Mouse (Mus musculus): Measurements from ENCODE around the gene Tanc2. TPM values are rescaled to one million over a fixed set of nuclear protein-coding genes. Genes with fewer than 3 reads are reported as not detected.

The Tanc2 gene
- total and polyA plus RNA-seq, 3 experiments = 0.04 to 0.18 TPM; not detected in 1

DNA sequence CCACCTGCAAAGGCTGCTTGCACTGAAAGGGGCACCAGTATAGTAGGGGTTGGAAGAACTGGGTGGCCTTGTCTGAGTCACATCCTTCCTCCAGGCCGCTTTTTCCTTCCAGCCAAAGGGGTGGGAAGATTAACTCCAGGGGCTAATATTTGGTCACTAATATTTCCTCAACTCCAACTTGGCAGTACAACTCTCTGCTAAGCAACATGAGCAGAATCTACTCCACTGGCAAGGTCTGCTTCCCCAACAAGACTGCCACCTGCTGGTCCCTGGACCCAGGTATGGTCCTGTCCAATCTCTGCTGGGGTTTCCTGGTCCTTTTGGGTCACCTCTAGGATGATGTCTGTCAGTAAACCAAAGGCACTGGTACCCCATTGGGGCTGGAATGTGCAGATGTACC lies 379.7 kb downstream of the Tanc2 start:
- H3K9me3 ChIP-seq (replicated peaks; ENCODE audit: insufficient read depth, low read length) = no peaks in the 10 kb centered on the region
- H3K4me1 ChIP-seq (ENCODE audit: control insufficient read depth in 1 of 2, insufficient read depth in 2 of 2, low read length in 2 of 2) = no peaks in the 10 kb centered on the region
- peak; percentile 31 for DNase-seq (ENCODE audit: low read depth, low spot score)
- TF ChIP-seq RAD21 (IDR thresholded peaks at IDR 0.05; ENCODE audit: low read depth, low read length) = peak; percentile 48
- no peak for TF ChIP-seq MEF2A (IDR thresholded peaks at IDR 0.05; ENCODE audit: extremely low read depth, insufficient replicate concordance, low read depth, low read length, poor library complexity, severe bottlenecking)
- no peak for TF ChIP-seq ZC3H11A (IDR thresholded peaks at IDR 0.05; ENCODE audit: low read depth, low read length)
- TF ChIP-seq SMC3 (IDR thresholded peaks at IDR 0.05; ENCODE audit: low read depth, low read length) = peak; percentile 77
- TF ChIP-seq CTCF (IDR thresholded peaks at IDR 0.05 in 2 of 3, conservative IDR thresholded peaks at IDR 0.05 in 1 of 3; ENCODE audit: control insufficient read depth in 1 of 3, insufficient read depth in 1 of 3, low read depth in 2 of 3, low read length in 3 of 3, poor library complexity in 1 of 3, severe bottlenecking in 1 of 3) = peak; percentile 48 to 70 (median 63)
- TF ChIP-seq CHD1 (IDR thresholded peaks at IDR 0.05; ENCODE audit: low read depth, low read length) = no peak
- H3K27ac ChIP-seq (ENCODE audit: control insufficient read depth, low read depth, low read length) = no peak overlapping the region
- H3K27me3 ChIP-seq (ENCODE audit: control insufficient read depth in 1 of 2, insufficient read depth in 2 of 2, low read length in 2 of 2) = peaks cover 0 to 2% of the 10 kb centered on the region in 2 experiments; a peak in 2 of 4 replicates
- H3K9ac ChIP-seq (ENCODE audit: control insufficient read depth, low read depth, low read length, poor library complexity, severe bottlenecking) = no peak overlapping the region
- H3K4me3 ChIP-seq (ENCODE audit: control insufficient read depth in 1 of 2, insufficient read depth in 1 of 2, low read depth in 2 of 2, low read length in 2 of 2) = no peak overlapping the region
- no peaks in the 10 kb centered on the region for H3K79me2 ChIP-seq (ENCODE audit: control insufficient read depth, insufficient read depth, low read length, poor library complexity)
- H3K36me3 ChIP-seq (ENCODE audit: control insufficient read depth in 1 of 2, insufficient read depth in 2 of 2, low read length in 2 of 2) = no peaks in the 10 kb centered on the region

GRCm38 (mm10) chr11:105974593-105974992 lies 384.8 kb downstream of the Tanc2 start:
- no peaks in the 10 kb centered on the region for H3K79me2 ChIP-seq (ENCODE audit: control insufficient read depth, insufficient read depth, low read length, poor library complexity)
- H3K27ac ChIP-seq (ENCODE audit: control insufficient read depth, low read depth, low read length) = no peak overlapping the region
- H3K27me3 ChIP-seq (ENCODE audit: control insufficient read depth in 1 of 2, insufficient read depth in 2 of 2, low read length in 2 of 2) = peaks cover 0 to 8% of the 10 kb centered on the region in 2 experiments; a peak in 2 of 4 replicates
- H3K9ac ChIP-seq (ENCODE audit: control insufficient read depth, low read depth, low read length, poor library complexity, severe bottlenecking) = no peak overlapping the region
- TF ChIP-seq KAT2A (conservative IDR thresholded peaks at IDR 0.05; ENCODE audit: low read depth, low read length) (no peak), MYC (IDR thresholded peaks at IDR 0.05; ENCODE audit: low read depth, low read length) (no peak), GABPA (IDR thresholded peaks at IDR 0.05; ENCODE audit: low read depth, low read length) (no peak), ZMIZ1 (IDR thresholded peaks at IDR 0.05; ENCODE audit: low read depth, low read length) (no peak), BHLHE40 (IDR thresholded peaks at IDR 0.05; ENCODE audit: borderline replicate concordance, low read depth, low read length) (no peak), MAZ (IDR thresholded peaks at IDR 0.05; ENCODE audit: low read depth, low read length) (no peak), POLR2AphosphoS2 (IDR thresholded peaks at IDR 0.05; ENCODE audit: low read length) (no peak), TAL1 (IDR thresholded peaks at IDR 0.05; ENCODE audit: low read length) (no peak), RAD21 (IDR thresholded peaks at IDR 0.05; ENCODE audit: low read depth, low read length) (no peak), MYB (IDR thresholded peaks at IDR 0.05; ENCODE audit: low read depth, low read length) (no peak), EP300 (IDR thresholded peaks at IDR 0.05; ENCODE audit: low read depth in 1 of 2, low read length in 2 of 2) (no peak), ZNF384 (IDR thresholded peaks at IDR 0.05; ENCODE audit: low read depth, low read length) (no peak), RCOR1 (IDR thresholded peaks at IDR 0.05; ENCODE audit: low read depth, low read length) (no peak)
- H3K4me1 ChIP-seq (ENCODE audit: control insufficient read depth in 1 of 2, insufficient read depth in 2 of 2, low read length in 2 of 2) = no peaks in the 10 kb centered on the region
- DNase-seq (ENCODE audit: low read depth, low spot score) = no peak
- no peaks in the 10 kb centered on the region for H3K36me3 ChIP-seq (ENCODE audit: control insufficient read depth in 1 of 2, insufficient read depth in 2 of 2, low read length in 2 of 2)
- H3K4me3 ChIP-seq (ENCODE audit: control insufficient read depth in 1 of 2, insufficient read depth in 1 of 2, low read depth in 2 of 2, low read length in 2 of 2) = no peak overlapping the region
- H3K9me3 ChIP-seq (replicated peaks; ENCODE audit: insufficient read depth, low read length) = no peaks in the 10 kb centered on the region

Measured in MEL (cell line).